Mouse (Mus musculus) cerebellum, postnatal 36 days (tissue): Measurements from ENCODE around the gene Idi2.

ENCODE experiments used
- DNase-seq, 2 experiments: peaks; one replicate each; pipeline ENCODE4 v3.0.0; 2021 to 2022; ENCODE audit warnings: mixed read lengths in 2 of 2

Gene Idi2

GRCm38 (mm10) chr13:8999464-8999863 lies 46.8 kb downstream of the Idi2 start:
- no peak for DNase-seq

GRCm38 (mm10) chr13:9003306-9003705 lies 50.6 kb downstream of the Idi2 start:
- DNase-seq, result no peak
